Mouse (Mus musculus) intestine, embryonic 16.5 days (tissue): ENCODE measurements at regions not wholly inside any gene's neighbourhood (a gene's known extent, or its start where the extent isn't known, plus 50 kb on each side); places are given as distances from the start of the nearest gene placed in this dataset.
"Not testable (repeated sequence)": the region's sequence is repeated elsewhere in the genome, so short reads cannot be mapped to it uniquely, and the experiment has no call there.

Source experiments
- ATAC-seq: fragments of 200-750 bp; cut with Nextera tagmentation; 2 replicates; pipeline ENCODE4 v1.8.0; 2017; ENCODE audit warnings: moderate TSS enrichment, moderate library complexity
- H3K27ac ChIP-seq: fragments of 300-500 bp; sonication (generic); 2 replicates; pipeline ENCODE4 v1.5.1; 2014; ENCODE audit warnings: mild to moderate bottlenecking, low read length
- H3K27me3 ChIP-seq: fragments of 300-500 bp; sonication (generic); replicated peaks from 2 replicates; pipeline ENCODE4 v1.6.1; 2014; ENCODE audit warnings: low read length, control low read depth, mixed read lengths; ENCODE audit not compliant: control insufficient read depth, insufficient read depth
- H3K36me3 ChIP-seq: fragments of 300-500 bp; sonication (generic); 2 replicates; pipeline ENCODE4 v1.6.1; 2014; ENCODE audit warnings: low read length, control low read depth; ENCODE audit not compliant: control insufficient read depth, insufficient read depth
- H3K4me1 ChIP-seq: fragments of 300-500 bp; sonication (generic); 2 replicates; pipeline ENCODE4 v1.6.1; 2014; ENCODE audit warnings: low read length, control low read depth, mixed read lengths; ENCODE audit not compliant: control insufficient read depth, insufficient read depth
- H3K4me2 ChIP-seq: fragments of 300-500 bp; sonication (generic); 2 replicates; pipeline ENCODE4 v1.6.1; 2014; ENCODE audit warnings: low read depth, low read length, control low read depth
- H3K4me3 ChIP-seq: fragments of 300-500 bp; sonication (generic); 2 replicates; pipeline ENCODE4 v1.5.1; 2014; ENCODE audit warnings: mild to moderate bottlenecking, low read length
- H3K9ac ChIP-seq: fragments of 300-500 bp; sonication (generic); 2 replicates; pipeline ENCODE4 v1.6.1; 2014; ENCODE audit warnings: low read depth, low read length
- H3K9me3 ChIP-seq: fragments of 300-500 bp; sonication (generic); 2 replicates; pipeline ENCODE4 v1.6.1; 2016; ENCODE audit warnings: low read length, control low read depth; ENCODE audit not compliant: control insufficient read depth
- WGBS: fragments of 180-500 bp; shearing (Covaris S2); extraction: QIAGEN DNeasy Blood & Tissue Kit; methylation state at CpG from one replicate; pipeline ENCODE4 v1.1.7; 2014; 5-methylcytosine and 5-hydroxymethylcytosine counted together

- no peaks in the 10 kb centered on the region for H3K9me3 ChIP-seq
- no peak overlapping the region for H3K27ac ChIP-seq
- no peaks in the 10 kb centered on the region for H3K4me1 ChIP-seq
- H3K4me3 ChIP-seq: no peak overlapping the region
- no peaks in the 10 kb centered on the region for H3K36me3 ChIP-seq
- WGBS: 56% methylated on average over 15 of the region's 15 CpGs
- no peaks in the 10 kb centered on the region for H3K27me3 ChIP-seq
- H3K9ac ChIP-seq: no peak overlapping the region
- H3K4me2 ChIP-seq: no peak overlapping the region
- no peak for ATAC-seq
Measured at GRCm38 (mm10) chr6:61042667-61043523, 118.1 kb downstream of the Mmrn1 start.

GRCm38 (mm10) chr6:61043524-61044450, 119.0 kb downstream of the Mmrn1 start:
- Histone ChIP-seq H3K4me1 (no peaks in the 10 kb centered on the region), H3K27ac (no peak overlapping the region), H3K9ac (no peak overlapping the region), H3K36me3 (no peaks in the 10 kb centered on the region), H3K9me3 (no peaks in the 10 kb centered on the region), H3K4me2 (no peak overlapping the region), H3K27me3 (no peaks in the 10 kb centered on the region), H3K4me3 (no peak overlapping the region)
- no peak for ATAC-seq
- WGBS: 67% methylated on average over 9 of the region's 9 CpGs

- H3K4me2 ChIP-seq, H3K4me3 ChIP-seq, H3K9me3 ChIP-seq, ATAC-seq, H3K27ac ChIP-seq, H3K36me3 ChIP-seq, H3K9ac ChIP-seq, H3K4me1 ChIP-seq, H3K27me3 ChIP-seq: not testable (repeated sequence)
- 85% methylated on average over 6 of the region's 6 CpGs for WGBS
Measured at GRCm38 (mm10) chr6:61047667-61048066, 122.9 kb downstream of the Mmrn1 start.

GRCm38 (mm10) chr6:61063129-61063528, 117.0 kb upstream of the Ccser1 start:
- 27% methylated on average over 4 of the region's 4 CpGs for WGBS
- Histone ChIP-seq H3K9me3 (no peaks in the 10 kb centered on the region), H3K4me3 (no peak overlapping the region), H3K36me3 (no peaks in the 10 kb centered on the region), H3K9ac (no peak overlapping the region), H3K4me1 (no peaks in the 10 kb centered on the region), H3K27ac (no peak overlapping the region), H3K4me2 (no peak overlapping the region), H3K27me3 (no peaks in the 10 kb centered on the region)
- ATAC-seq: no peak

GRCm38 (mm10) chr6:61065769-61066168, 114.4 kb upstream of the Ccser1 start:
- no peak for ATAC-seq
- Histone ChIP-seq H3K4me1 (no peaks in the 10 kb centered on the region), H3K9ac (no peak overlapping the region), H3K27me3 (no peaks in the 10 kb centered on the region), H3K9me3 (no peaks in the 10 kb centered on the region), H3K4me3 (no peak overlapping the region), H3K4me2 (no peak overlapping the region), H3K27ac (no peak overlapping the region), H3K36me3 (no peaks in the 10 kb centered on the region)

- Histone ChIP-seq H3K4me2 (no peak overlapping the region), H3K9me3 (no peaks in the 10 kb centered on the region), H3K4me3 (no peak overlapping the region), H3K4me1 (no peaks in the 10 kb centered on the region), H3K27ac (no peak overlapping the region), H3K36me3 (no peaks in the 10 kb centered on the region), H3K27me3 (no peaks in the 10 kb centered on the region), H3K9ac (no peak overlapping the region)
- 59% methylated on average over 10 of the region's 10 CpGs for WGBS
- no peak for ATAC-seq
Measured at GRCm38 (mm10) chr6:61066501-61067282, 113.4 kb upstream of the Ccser1 start.

GRCm38 (mm10) chr6:61067355-61068116, 112.6 kb upstream of the Ccser1 start:
- Histone ChIP-seq H3K27ac (no peak overlapping the region), H3K4me2 (no peak overlapping the region), H3K4me3 (no peak overlapping the region), H3K27me3 (no peaks in the 10 kb centered on the region), H3K4me1 (no peaks in the 10 kb centered on the region), H3K9me3 (no peaks in the 10 kb centered on the region), H3K9ac (no peak overlapping the region), H3K36me3 (no peaks in the 10 kb centered on the region)
- 36% methylated on average over 10 of the region's 10 CpGs for WGBS
- no peak for ATAC-seq

- Histone ChIP-seq H3K36me3 (no peaks in the 10 kb centered on the region), H3K4me3 (no peak overlapping the region), H3K9ac (no peak overlapping the region), H3K27me3 (no peaks in the 10 kb centered on the region), H3K4me2 (no peak overlapping the region), H3K4me1 (no peaks in the 10 kb centered on the region), H3K27ac (no peak overlapping the region), H3K9me3 (no peaks in the 10 kb centered on the region)
- ATAC-seq: no peak
- WGBS: 34% methylated on average over 1 of the region's 1 CpGs
Measured at GRCm38 (mm10) chr6:61068117-61068489, 112.0 kb upstream of the Ccser1 start.
